Mouse (Mus musculus): ENCODE results near the gene Tbc1d32. TPM values are rescaled to one million over a fixed set of nuclear protein-coding genes. Genes with fewer than 3 reads are reported as not detected.

Gene Tbc1d32
- total and polyA plus RNA-seq, 2 experiments from 2014 or later, result 2.2 to 6.8 TPM

GRCm38 (mm10) chr10:56089714-56090113 is 138.8 kb downstream of the Tbc1d32 start:
- H3K4me3 ChIP-seq (ENCODE audit: low read depth, low read length), result no peak overlapping the region
- H3K9ac ChIP-seq, result no peak overlapping the region
- 94% methylated on average over 4 of the region's 4 CpGs for WGBS
- no peak overlapping the region for H3K27ac ChIP-seq (ENCODE audit: low read depth, low read length)
- no peaks in the 10 kb centered on the region for H3K9me3 ChIP-seq (ENCODE audit: low read length)
- H3K4me1 ChIP-seq (ENCODE audit: insufficient read depth), result no peaks in the 10 kb centered on the region
- no peaks in the 10 kb centered on the region for H3K27me3 ChIP-seq (ENCODE audit: insufficient read depth, low read length)
- no peak overlapping the region for H3K4me2 ChIP-seq (ENCODE audit: low read depth)
- TF ChIP-seq CTCF (IDR thresholded peaks at IDR 0.05; ENCODE audit: low read depth), result no peak
- H3K36me3 ChIP-seq (ENCODE audit: insufficient read depth), result no peaks in the 10 kb centered on the region
- ATAC-seq (no peak), DNase-seq (no peak)

GRCm38 (mm10) chr10:56062746-56063145 is 165.7 kb downstream of the Tbc1d32 start:
- ATAC-seq (no peak), DNase-seq (no peak)
- Histone ChIP-seq H3K36me3 (ENCODE audit: insufficient read depth) (no peaks in the 10 kb centered on the region; the same call in 1 of the 2 replicates), H3K9ac (no peak overlapping the region), H3K9me3 (ENCODE audit: low read length) (no peaks in the 10 kb centered on the region), H3K4me3 (ENCODE audit: low read depth, low read length) (no peak overlapping the region), H3K4me1 (ENCODE audit: insufficient read depth) (0 out of 2 replicates have a peak, but pooled peaks cover 7% of the 10 kb centered on the region), H3K27me3 (ENCODE audit: insufficient read depth, low read length) (no peaks in the 10 kb centered on the region), H3K4me2 (ENCODE audit: low read depth) (no peak overlapping the region), H3K27ac (ENCODE audit: low read depth, low read length) (no peak overlapping the region)
- WGBS, result 91% methylated on average over 2 of the region's 2 CpGs
- TF ChIP-seq CTCF (IDR thresholded peaks at IDR 0.05; ENCODE audit: low read depth), result no peak

GRCm38 (mm10) chr10:56061238-56061830 is 167.2 kb downstream of the Tbc1d32 start:
- TF ChIP-seq CTCF (IDR thresholded peaks at IDR 0.05; ENCODE audit: low read depth), result no peak
- H3K4me2 ChIP-seq (ENCODE audit: low read depth), result no peak overlapping the region
- no peak overlapping the region for H3K27ac ChIP-seq (ENCODE audit: low read depth, low read length)
- H3K36me3 ChIP-seq (ENCODE audit: insufficient read depth), result no peaks in the 10 kb centered on the region; the same call in 1 of the 2 replicates
- 0 out of 2 replicates have a peak, but pooled peaks cover 7% of the 10 kb centered on the region for H3K4me1 ChIP-seq (ENCODE audit: insufficient read depth)
- H3K27me3 ChIP-seq (ENCODE audit: insufficient read depth, low read length), result no peaks in the 10 kb centered on the region
- 65% methylated on average over 2 of the region's 2 CpGs for WGBS
- H3K9ac ChIP-seq, result no peak overlapping the region
- DNase-seq (no peak), ATAC-seq (no peak)
- no peaks in the 10 kb centered on the region for H3K9me3 ChIP-seq (ENCODE audit: low read length)
- no peak overlapping the region for H3K4me3 ChIP-seq (ENCODE audit: low read depth, low read length)

- ATAC-seq, result peak; percentile 83
- peak; percentile 4; the same call in 1 of the 2 replicates for TF ChIP-seq CTCF (IDR thresholded peaks at IDR 0.05; ENCODE audit: low read depth)
- Histone ChIP-seq H3K4me1 (ENCODE audit: insufficient read depth) (0 out of 2 replicates have a peak, but pooled peaks cover 7% of the 10 kb centered on the region), H3K9ac (no peak overlapping the region), H3K9me3 (ENCODE audit: low read length) (no peaks in the 10 kb centered on the region), H3K4me3 (ENCODE audit: low read depth, low read length) (no peak overlapping the region), H3K36me3 (ENCODE audit: insufficient read depth) (no peaks in the 10 kb centered on the region; the same call in 1 of the 2 replicates), H3K4me2 (ENCODE audit: low read depth) (no peak overlapping the region), H3K27me3 (ENCODE audit: insufficient read depth, low read length) (no peaks in the 10 kb centered on the region), H3K27ac (ENCODE audit: low read depth, low read length) (peak overlapping the region; percentile 69)
- 11% methylated on average over 3 of the region's 3 CpGs for WGBS
- DNase-seq, result peak; percentile 55
These were observed 169.5 kb downstream of the Tbc1d32 start for GRCm38 (mm10) chr10:56058979-56059422.

GRCm38 (mm10) chr10:56025400-56025799 is 203.1 kb downstream of the Tbc1d32 start:
- Histone ChIP-seq H3K4me3 (ENCODE audit: low read depth, low read length) (no peak overlapping the region), H3K27me3 (ENCODE audit: insufficient read depth, low read length) (no peaks in the 10 kb centered on the region), H3K36me3 (ENCODE audit: insufficient read depth) (no peaks in the 10 kb centered on the region), H3K9me3 (ENCODE audit: low read length) (no peaks in the 10 kb centered on the region), H3K9ac (no peak overlapping the region), H3K4me1 (ENCODE audit: insufficient read depth) (no peaks in the 10 kb centered on the region), H3K27ac (ENCODE audit: low read depth, low read length) (no peak overlapping the region), H3K4me2 (ENCODE audit: low read depth) (no peak overlapping the region)
- no peak for DNase-seq
- no peak for TF ChIP-seq CTCF (IDR thresholded peaks at IDR 0.05; ENCODE audit: low read depth)
- ATAC-seq, result no peak

- no peaks in the 10 kb centered on the region for H3K9me3 ChIP-seq (ENCODE audit: low read length)
- no peak overlapping the region for H3K4me3 ChIP-seq (ENCODE audit: low read depth, low read length)
- TF ChIP-seq CTCF (IDR thresholded peaks at IDR 0.05; ENCODE audit: low read depth), result no peak
- no peak for ATAC-seq
- no peaks in the 10 kb centered on the region for H3K27me3 ChIP-seq (ENCODE audit: insufficient read depth, low read length)
- 97% methylated on average over 2 of the region's 2 CpGs for WGBS
- H3K4me2 ChIP-seq (ENCODE audit: low read depth), result no peak overlapping the region
- H3K4me1 ChIP-seq (ENCODE audit: insufficient read depth), result no peaks in the 10 kb centered on the region
- H3K9ac ChIP-seq, result no peak overlapping the region
- no peak for DNase-seq
- no peaks in the 10 kb centered on the region for H3K36me3 ChIP-seq (ENCODE audit: insufficient read depth)
- no peak overlapping the region for H3K27ac ChIP-seq (ENCODE audit: low read depth, low read length)
These were observed 203.9 kb downstream of the Tbc1d32 start for GRCm38 (mm10) chr10:56024579-56024978.

GRCm38 (mm10) chr10:55979898-55980521 is 248.5 kb downstream of the Tbc1d32 start:
- Histone ChIP-seq H3K36me3 (ENCODE audit: insufficient read depth) (no peaks in the 10 kb centered on the region), H3K27ac (ENCODE audit: low read depth, low read length) (no peak overlapping the region), H3K4me1 (ENCODE audit: insufficient read depth) (no peaks in the 10 kb centered on the region), H3K9ac (no peak overlapping the region), H3K9me3 (ENCODE audit: low read length) (no peaks in the 10 kb centered on the region), H3K27me3 (ENCODE audit: insufficient read depth, low read length) (no peaks in the 10 kb centered on the region), H3K4me3 (ENCODE audit: low read depth, low read length) (no peak overlapping the region), H3K4me2 (ENCODE audit: low read depth) (no peak overlapping the region)
- peak; percentile 91 for TF ChIP-seq CTCF (IDR thresholded peaks at IDR 0.05; ENCODE audit: low read depth)
- ATAC-seq (peak; percentile 93), DNase-seq (peak; percentile 86)
- 35% methylated on average over 2 of the region's 2 CpGs for WGBS
